Mouse (Mus musculus) ES-E14 (cell line): Measurements from ENCODE around the gene 4933411K16Rik. TPM values are rescaled to one million over a fixed set of nuclear protein-coding genes. Genes with fewer than 3 reads are reported as not detected.

Experiments used
- DNase-seq: peaks from one replicate; pipeline ENCODE4 v3.0.0-alpha.2; 2013; ENCODE audit warnings: low read depth, low spot score
- H3K27ac ChIP-seq: 2 replicates; pipeline ENCODE4 v1.5.1; 2012; ENCODE audit warnings: low read depth, mild to moderate bottlenecking, low read length, moderate library complexity, mixed read lengths; ENCODE audit not compliant: poor library complexity, insufficient read depth, severe bottlenecking
- H3K36me3 ChIP-seq: 2 replicates; pipeline ENCODE4 v1.6.1; 2012; ENCODE audit warnings: mild to moderate bottlenecking, low read length, moderate library complexity, mixed read lengths; ENCODE audit not compliant: control insufficient read depth, poor library complexity, insufficient read depth, severe bottlenecking
- H3K4me1 ChIP-seq, 2 experiments: fragments of 150-350 bp in 1 of 2; sonication (generic) in 1 of 2; 2 replicates each; pipeline ENCODE4 v1.6.1; 2012; ENCODE audit warnings: low read length in 2 of 2, mild to moderate bottlenecking in 1 of 2, mixed read lengths in 1 of 2; ENCODE audit not compliant: control insufficient read depth in 2 of 2, insufficient read depth in 2 of 2, poor library complexity in 1 of 2
- H3K4me3 ChIP-seq, 2 experiments: fragments of 150-350 bp in 1 of 2; sonication (generic) in 1 of 2; 2 replicates each; pipeline ENCODE4 v1.5.1; 2012; ENCODE audit warnings: low read length in 2 of 2, low read depth in 1 of 2, mild to moderate bottlenecking in 1 of 2, mixed read lengths in 1 of 2; ENCODE audit not compliant: insufficient read depth in 1 of 2, poor library complexity in 1 of 2, severe bottlenecking in 1 of 2
- H3K9ac ChIP-seq: 2 replicates; pipeline ENCODE4 v1.6.1; 2012; ENCODE audit warnings: low read depth, mild to moderate bottlenecking, low read length, mixed read lengths; ENCODE audit not compliant: poor library complexity, insufficient read depth, severe bottlenecking
- H3K9me3 ChIP-seq: fragments of 150-350 bp; sonication (generic); 2 replicates; pipeline ENCODE4 v1.6.1; 2012; ENCODE audit warnings: low read depth, mild to moderate bottlenecking, low read length; ENCODE audit not compliant: control insufficient read depth, insufficient read depth
- CHD2 ChIP-seq: IDR thresholded peaks from 2 replicates; pipeline ENCODE4 v1.6.1; 2014; ENCODE audit warnings: mild to moderate bottlenecking, low read depth, low read length, inconsistent platforms
- HCFC1 ChIP-seq: IDR thresholded peaks from 2 replicates; pipeline ENCODE4 v1.6.1; 2012; ENCODE audit warnings: low read length, inconsistent platforms, borderline replicate concordance; ENCODE audit not compliant: insufficient read depth
- MAFK ChIP-seq: IDR thresholded peaks from 2 replicates; pipeline ENCODE4 v1.6.1; 2014; ENCODE audit warnings: mild to moderate bottlenecking, low read depth, low read length, inconsistent platforms; ENCODE audit not compliant: insufficient read depth
- ZC3H11A ChIP-seq: IDR thresholded peaks from 2 replicates; pipeline ENCODE4 v1.6.1; 2012; ENCODE audit warnings: low read depth, mild to moderate bottlenecking, inconsistent platforms, low read length, borderline replicate concordance
- ZNF384 ChIP-seq: IDR thresholded peaks from 2 replicates; pipeline ENCODE4 v1.6.1; 2012; ENCODE audit warnings: low read depth, low read length, inconsistent platforms
- in situ Hi-C, 2 experiments: fragments of 600-800 bp; cut with MboI; formaldehyde crosslinking; loops; one replicate each; pipeline ENCODE4 v1.15.1; 2025; ENCODE audit warnings: low sequenced_read_pairs in 2 of 2, inconsistent platforms in 1 of 2; ENCODE audit not compliant: unreplicated experiment in 2 of 2
- total RNA-seq: library from RNA; depleted of rRNA; stranded (reverse); fragments of 300-350 nt; gene quantifications from 2 replicates; pipeline ENCODE4 v1.2.3, GENCODE M21; 2012

Gene 4933411K16Rik
- total RNA-seq, 1 experiment = 0.62 TPM

GRCm38 (mm10) chr19:42085690-42086089, 33.6 kb downstream of the 4933411K16Rik start:
- in situ Hi-C loops = no loop called here
- H3K36me3 ChIP-seq = no peaks in the 10 kb centered on the region
- TF ChIP-seq ZC3H11A = no peak
- TF ChIP-seq MAFK = no peak
- no peak for TF ChIP-seq HCFC1
- TF ChIP-seq CHD2 = no peak
- no peak for TF ChIP-seq ZNF384
- H3K4me1 ChIP-seq = no peaks in the 10 kb centered on the region
- H3K4me3 ChIP-seq = peak overlapping the region; percentile 82 to 84
- DNase-seq = no peak
- no peak overlapping the region for H3K27ac ChIP-seq
- no peaks in the 10 kb centered on the region for H3K9me3 ChIP-seq
- peak overlapping the region; percentile 81 for H3K9ac ChIP-seq

GRCm38 (mm10) chr19:42086166-42086565, 34.1 kb downstream of the 4933411K16Rik start, which contains the start of gene Morn4:
TSS of gene Morn4 (minus strand) at chr19:42086357.
- in situ Hi-C loops = no loop called here
- H3K4me1 ChIP-seq = no peaks in the 10 kb centered on the region
- H3K9me3 ChIP-seq = no peaks in the 10 kb centered on the region
- peak within 1 kb of the TSS; percentile 81 for H3K9ac ChIP-seq
- H3K36me3 ChIP-seq = no peaks in the 10 kb centered on the region
- DNase-seq = peak; percentile 89
- peak within 1 kb of the TSS; percentile 82 to 84 for H3K4me3 ChIP-seq
- no peak within 1 kb of the TSS for H3K27ac ChIP-seq
- TF ChIP-seq ZNF384 = no peak
- peak; percentile 71 for TF ChIP-seq CHD2
- no peak for TF ChIP-seq MAFK
- TF ChIP-seq HCFC1 = peak; percentile 60; the same call in 1 of the 2 replicates
- no peak for TF ChIP-seq ZC3H11A

- peak overlapping the region; percentile 54 to 70 for H3K4me3 ChIP-seq
- no peaks in the 10 kb centered on the region for H3K9me3 ChIP-seq
- H3K27ac ChIP-seq = no peak overlapping the region; the same call in 1 of the 2 replicates
- H3K36me3 ChIP-seq = no peaks in the 10 kb centered on the region
- DNase-seq = no peak
- peak overlapping the region; percentile 16; the same call in 1 of the 2 replicates for H3K9ac ChIP-seq
- in situ Hi-C loops = no loop called here
- no peak for TF ChIP-seq HCFC1
- TF ChIP-seq ZNF384 = no peak
- no peak for TF ChIP-seq ZC3H11A
- TF ChIP-seq MAFK = no peak
- no peak for TF ChIP-seq CHD2
- H3K4me1 ChIP-seq = 0 out of 4 replicates have a peak, but pooled peaks cover 0 to 3% of the 10 kb centered on the region in 2 experiments
Measured at GRCm38 (mm10) chr19:42089103-42089747, 37.2 kb downstream of the 4933411K16Rik start.

- TF ChIP-seq MAFK (no peak), HCFC1 (0 out of 2 replicates have a peak, but pooled peaks have one; percentile 47)
- Histone ChIP-seq H3K36me3 (peaks cover 2% of the 10 kb centered on the region; the same call in 1 of the 2 replicates), H3K9ac (peak within 1 kb of the TSS; percentile 97), H3K4me1 (0 out of 4 replicates have a peak, but pooled peaks cover 0 to 3% of the 10 kb centered on the region in 2 experiments), H3K27ac (peak within 1 kb of the TSS; percentile 58; the same call in 1 of the 2 replicates), H3K9me3 (no peaks in the 10 kb centered on the region), H3K4me3 (peak within 1 kb of the TSS; percentile 95 to 97)
- peak; percentile 99 for DNase-seq
- in situ Hi-C loops = no loop called here
Measured at GRCm38 (mm10) chr19:42089748-42090595, 37.9 kb downstream of the 4933411K16Rik start, which contains the start of gene Pi4k2a. TSS of gene Pi4k2a (plus strand) at chr19:42090470.
